Mouse (Mus musculus): Measurements from ENCODE around the gene Gm8247. TPM values are rescaled to one million over a fixed set of nuclear protein-coding genes. Genes with fewer than 3 reads are reported as not detected.
"Not testable (repeated sequence)": the region's sequence is repeated elsewhere in the genome, so short reads cannot be mapped to it uniquely, and the experiment has no call there.

Gene Gm8247
- polyA plus RNA-seq (2016; fragmentation: Nextera tagmentation; extraction: Ambion mirVana) = not detected in 2 replicates

- not testable (repeated sequence) for H3K9me3 ChIP-seq (replicated peaks); H3K4me1 ChIP-seq; H3K9ac ChIP-seq; H3K27me3 ChIP-seq (replicated peaks); H3K4me2 ChIP-seq; ATAC-seq; H3K27ac ChIP-seq; H3K4me3 ChIP-seq; H3K36me3 ChIP-seq
- 69% methylated on average over 4 of the region's 4 CpGs for WGBS (ENCODE audit: insufficient replicate concordance)
These were observed at the start of gene Gm8247 for GRCm38 (mm10) chr14:44582853-44583252. Gm8247 (plus strand) TSS chr14:44583153.

GRCm38 (mm10) chr14:44547961-44548360 is 35.0 kb upstream of the Gm8247 start:
- not testable (repeated sequence) for ATAC-seq; H3K4me3 ChIP-seq; H3K9ac ChIP-seq; H3K9me3 ChIP-seq (replicated peaks); H3K36me3 ChIP-seq; H3K27ac ChIP-seq; H3K4me2 ChIP-seq; H3K4me1 ChIP-seq; H3K27me3 ChIP-seq (replicated peaks)
- WGBS (ENCODE audit: insufficient replicate concordance) = 68% methylated on average over 5 of the region's 5 CpGs

DNA sequence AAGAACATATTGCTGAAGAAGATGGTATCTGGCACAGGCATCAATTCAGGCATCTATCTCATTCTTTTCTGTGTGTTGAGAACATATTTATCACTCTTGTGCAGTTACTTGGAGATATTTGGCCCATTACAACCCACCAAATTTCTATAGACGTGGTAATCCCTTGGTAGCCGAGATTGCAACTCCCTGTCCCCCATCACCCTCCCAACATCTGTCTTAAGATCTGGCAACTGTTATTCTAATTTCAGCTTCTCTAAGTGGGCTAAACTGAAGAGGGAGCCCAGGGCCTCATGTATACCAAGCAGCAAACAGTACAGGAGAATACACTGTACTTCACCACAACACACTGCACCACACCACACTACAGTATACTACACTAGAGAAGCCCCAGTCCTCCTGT is 8.8 kb downstream of the Gm8247 start:
- H3K36me3 ChIP-seq; ATAC-seq; H3K27ac ChIP-seq; H3K27me3 ChIP-seq (replicated peaks); H3K4me1 ChIP-seq; H3K9me3 ChIP-seq (replicated peaks); H3K4me2 ChIP-seq; H3K9ac ChIP-seq; H3K4me3 ChIP-seq: not testable (repeated sequence)
- WGBS (ENCODE audit: insufficient replicate concordance) = 64% methylated on average over 2 of the region's 2 CpGs

DNA sequence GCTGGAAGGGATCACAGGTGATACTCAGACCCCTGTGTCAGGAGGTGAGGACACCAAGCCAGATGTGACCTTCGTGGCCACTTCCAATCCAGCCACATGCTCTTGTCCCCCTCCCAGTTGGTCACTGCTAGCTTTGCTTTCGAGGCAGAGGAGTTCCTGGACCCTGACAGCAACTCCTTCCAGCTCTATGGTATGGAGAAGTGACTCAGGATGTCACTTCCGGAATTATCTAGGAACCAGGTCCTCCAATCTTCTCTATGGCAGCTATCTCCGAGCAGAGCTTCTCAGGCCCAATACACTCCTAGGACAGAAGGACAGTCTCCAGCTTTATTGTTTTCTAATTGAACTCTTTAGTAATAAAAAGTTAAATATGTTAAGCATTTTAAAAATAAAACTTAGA is 44.8 kb downstream of the Gm8247 start, which contains the start of gene Gm5624:
Gene Gm5624, minus strand, starts transcription at position 202 of the 400 bp plus-strand sequence.
- H3K4me2 ChIP-seq; H3K27ac ChIP-seq; H3K27me3 ChIP-seq (replicated peaks); H3K4me3 ChIP-seq; ATAC-seq; H3K9me3 ChIP-seq (replicated peaks); H3K36me3 ChIP-seq; H3K4me1 ChIP-seq; H3K9ac ChIP-seq: not testable (repeated sequence)
- WGBS (ENCODE audit: insufficient replicate concordance) = 53% methylated on average over 4 of the region's 4 CpGs

Other genes with a start within 250 kb of the Gm8247 start
- not detected in 2 replicates for gene Gm5930, start 244.6 kb upstream of the Gm8247 start, polyA plus RNA-seq (2016; fragmentation: Nextera tagmentation; extraction: Ambion mirVana)
- gene Gm8229, start 217.8 kb upstream of the Gm8247 start, polyA plus RNA-seq (2016; fragmentation: Nextera tagmentation; extraction: Ambion mirVana) = not detected in 2 replicates
- gene Gm3371, start 172.5 kb upstream of the Gm8247 start, polyA plus RNA-seq (2016; fragmentation: Nextera tagmentation; extraction: Ambion mirVana) = not detected in 2 replicates
- gene Gm8232, start 149.5 kb upstream of the Gm8247 start, polyA plus RNA-seq (2016; fragmentation: Nextera tagmentation; extraction: Ambion mirVana) = not detected in 2 replicates
- gene BC061237, start 90.7 kb upstream of the Gm8247 start, polyA plus RNA-seq (2016; fragmentation: Nextera tagmentation; extraction: Ambion mirVana) = not detected in 2 replicates
- not detected in 2 replicates for gene Gm17093, start 64.9 kb upstream of the Gm8247 start, polyA plus RNA-seq (2016; fragmentation: Nextera tagmentation; extraction: Ambion mirVana)
- gene Gm5624, start 44.8 kb downstream of the Gm8247 start, polyA plus RNA-seq (2016; fragmentation: Nextera tagmentation; extraction: Ambion mirVana) = not detected in 2 replicates
- gene Gm8257, start 123.3 kb downstream of the Gm8247 start, polyA plus RNA-seq (2016; fragmentation: Nextera tagmentation; extraction: Ambion mirVana) = not detected in 2 replicates
- gene Gm8267, start 167.2 kb downstream of the Gm8247 start, polyA plus RNA-seq (2016; fragmentation: Nextera tagmentation; extraction: Ambion mirVana) = not detected in 2 replicates

All from liver, embryonic 12.5 days (tissue).